Mouse (Mus musculus): ENCODE data around the gene Tmem254c. TPM values are rescaled to one million over a fixed set of nuclear protein-coding genes. Genes with fewer than 3 reads are reported as not detected.
"Not testable (repeated sequence)": the region's sequence is repeated elsewhere in the genome, so short reads cannot be mapped to it uniquely, and the experiment has no call there.

Gene Tmem254c
- total RNA-seq (2021) = 3.7 and 21.0 TPM in 2 replicates
- long read RNA-seq, transcript Tmem254c-202 (4 exons, 1,211 nt) = major isoform, 29 of 31 reads
- long read RNA-seq, partial matches to known transcripts = 0 of 31 reads
- long read RNA-seq, other reads (novel, unspliced or antisense) = 1 of 31 reads

DNA sequence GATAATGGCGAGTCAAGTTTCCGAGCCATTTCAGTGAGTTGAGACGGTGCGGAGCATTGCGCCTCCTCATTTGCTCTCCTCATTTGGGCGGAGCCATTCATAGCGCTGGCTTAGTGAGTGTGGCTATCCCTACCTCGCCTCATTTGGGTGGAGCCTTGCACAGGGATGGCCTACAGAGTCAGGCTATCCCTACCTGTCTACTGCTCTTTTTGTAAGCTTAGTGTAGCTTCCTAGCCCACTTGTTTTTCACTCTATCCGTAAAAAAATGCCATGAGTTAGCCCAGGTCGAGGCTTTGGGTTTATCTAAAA, at the start of gene Tmem254c:
Gene Tmem254c, minus strand, starts transcription at position 31 of the 309 bp plus-strand sequence.
- DNase-seq = not testable (repeated sequence)

DNA sequence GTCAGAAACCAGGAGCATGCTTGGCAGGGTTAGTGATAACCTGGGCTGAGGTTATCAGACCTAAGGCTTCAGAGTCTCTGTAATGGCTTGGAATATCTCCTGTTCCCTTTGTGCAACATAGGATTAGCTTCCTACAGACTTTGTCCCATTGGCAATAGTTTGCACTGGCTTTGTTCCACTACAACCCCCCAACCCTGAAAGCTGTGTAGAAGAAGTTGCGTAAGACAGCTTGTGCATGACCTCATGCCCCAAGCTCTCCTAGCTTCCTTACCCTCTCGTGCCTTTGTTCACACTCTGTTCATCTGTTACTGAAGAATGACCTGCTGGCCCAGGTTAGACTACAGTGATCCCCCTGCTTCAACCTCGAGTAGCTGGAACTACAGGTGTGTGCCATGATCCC, 30.5 kb upstream of the Tmem254c start:
- DNase-seq = not testable (repeated sequence)

DNA sequence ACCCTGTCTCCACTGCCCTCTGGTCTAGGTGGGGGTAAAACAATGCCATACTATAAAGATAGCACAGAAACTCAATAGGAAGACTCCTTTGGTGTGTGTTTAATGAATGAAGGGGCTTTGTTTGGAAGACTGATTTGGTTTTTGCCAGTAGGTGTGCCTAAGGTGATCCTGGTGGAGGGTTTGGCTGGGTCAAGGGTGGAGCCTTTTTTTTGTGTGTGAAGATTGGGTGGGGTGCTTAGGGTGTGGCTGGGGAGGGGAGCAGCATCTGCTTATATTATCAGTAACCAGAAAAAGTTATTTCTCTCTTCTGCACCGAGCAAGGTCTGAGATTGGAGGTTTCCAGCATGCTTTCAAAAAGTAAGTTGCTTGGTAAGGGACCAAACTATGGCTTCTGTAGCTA, 14.8 kb upstream of the Tmem254c start, which contains the start of gene Cphx3:
Gene Cphx3, plus strand, starts transcription at position 301 of the 400 bp plus-strand sequence.
- DNase-seq = not testable (repeated sequence)

GRCm38 (mm10) chr14:26081216-26081615, 14.1 kb upstream of the Tmem254c start, which contains the start of gene Cphx2:
Cphx2 (plus strand) TSS chr14:26081516.
- DNase-seq = not testable (repeated sequence)

GRCm38 (mm10) chr14:26076620-26077390, 9.7 kb upstream of the Tmem254c start:
- DNase-seq = not testable (repeated sequence)

GRCm38 (mm10) chr14:26066574-26067324, 406 bp downstream of the Tmem254c start:
- not testable (repeated sequence) for DNase-seq

GRCm38 (mm10) chr14:26059362-26059761, 7.8 kb downstream of the Tmem254c start:
- not testable (repeated sequence) for DNase-seq

GRCm38 (mm10) chr14:26058184-26058583, 9.0 kb downstream of the Tmem254c start:
- DNase-seq = not testable (repeated sequence)

DNA sequence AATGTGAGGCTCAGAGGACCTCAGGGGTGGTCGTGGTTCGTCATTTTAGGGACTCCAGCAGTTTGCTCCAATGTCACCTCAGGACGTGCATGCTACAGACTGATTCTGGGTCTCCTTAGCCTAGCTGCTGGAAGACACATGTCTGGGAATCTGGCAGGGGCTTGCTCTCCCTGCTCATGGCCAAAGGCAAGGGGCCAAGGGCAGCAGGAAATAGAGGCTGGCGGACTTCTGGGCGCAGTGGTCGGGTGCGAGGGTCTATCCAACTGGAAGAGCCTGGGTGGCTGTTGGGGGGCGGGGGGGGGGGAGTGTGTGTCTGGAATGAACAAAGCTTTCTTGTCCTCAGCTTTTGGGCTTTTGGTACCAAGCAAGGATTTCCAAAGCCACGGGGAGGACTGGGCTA, 18.4 kb downstream of the Tmem254c start:
- DNase-seq = not testable (repeated sequence)

- DNase-seq = not testable (repeated sequence)
These were observed 20.1 kb downstream of the Tmem254c start for GRCm38 (mm10) chr14:26047026-26047425.

GRCm38 (mm10) chr14:26045007-26045406, 22.1 kb downstream of the Tmem254c start:
- DNase-seq = not testable (repeated sequence)

GRCm38 (mm10) chr14:26042611-26043010, 24.5 kb downstream of the Tmem254c start, which contains the start of gene Gm9780:
Gm9780 (minus strand) TSS chr14:26042711.
- DNase-seq = not testable (repeated sequence)

DNA sequence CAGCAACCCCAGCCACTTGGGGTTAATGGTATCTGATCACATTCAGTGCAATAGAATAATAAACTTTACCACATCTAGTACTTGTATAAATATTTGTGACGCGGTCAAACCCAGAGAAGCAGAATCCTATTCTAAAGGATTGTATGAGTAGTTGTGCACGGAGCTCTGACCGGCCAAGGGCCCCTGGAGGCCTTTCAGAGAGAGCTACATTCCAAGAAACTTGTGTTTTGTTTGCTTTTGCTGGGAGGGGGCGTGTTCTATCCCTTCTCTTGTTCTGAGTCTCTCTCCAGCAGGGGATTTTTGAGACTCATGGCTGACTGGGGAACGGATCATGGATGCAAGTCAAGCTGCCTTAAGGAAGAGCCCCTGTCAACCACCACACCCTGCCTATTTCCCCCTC, 31.7 kb downstream of the Tmem254c start:
- not testable (repeated sequence) for DNase-seq

DNA sequence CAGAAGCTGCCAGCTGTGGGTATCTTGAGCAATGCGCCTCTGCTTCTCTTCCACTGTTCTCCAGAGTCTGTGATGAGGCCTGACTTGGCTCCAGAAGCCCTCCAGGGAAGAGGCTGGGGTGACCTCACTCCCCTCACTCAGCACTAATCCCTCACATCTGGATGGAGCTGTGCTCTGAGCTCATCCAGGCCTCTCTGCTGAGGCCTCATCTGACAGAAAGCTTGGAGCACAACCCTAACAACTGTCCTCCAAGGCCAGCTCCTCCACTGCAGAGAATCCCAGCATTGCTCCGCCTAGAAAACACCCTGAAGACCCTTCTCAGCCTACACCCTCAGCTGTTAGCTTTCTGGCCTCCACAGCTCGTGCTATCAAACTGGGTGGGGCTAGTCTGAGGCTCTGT, 32.8 kb downstream of the Tmem254c start:
- not testable (repeated sequence) for DNase-seq

DNA sequence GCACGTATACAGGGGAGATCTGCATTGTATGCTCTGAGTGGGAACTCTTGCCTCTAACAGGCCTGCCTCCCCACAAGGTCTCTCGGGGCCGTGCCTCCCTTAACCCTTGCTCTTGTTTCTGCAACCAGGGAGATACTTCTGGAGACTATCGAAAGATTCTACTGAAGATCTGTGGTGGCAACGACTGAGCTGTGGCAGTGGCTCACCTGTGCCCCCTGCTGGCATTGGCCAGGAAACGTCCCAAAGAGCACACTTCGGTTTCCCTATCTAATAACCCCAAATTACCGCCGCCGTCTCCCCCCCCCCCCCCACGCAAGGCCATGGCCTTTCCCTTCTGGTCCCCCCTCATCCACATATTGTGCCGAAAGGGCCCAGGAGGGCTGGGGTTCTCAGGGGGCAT, 41.5 kb downstream of the Tmem254c start:
- not testable (repeated sequence) for DNase-seq

- not testable (repeated sequence) for DNase-seq
These were observed 44.3 kb downstream of the Tmem254c start for GRCm38 (mm10) chr14:26022831-26023230.

- DNase-seq = not testable (repeated sequence)
These were observed 45.6 kb downstream of the Tmem254c start for GRCm38 (mm10) chr14:26021555-26021954.

DNA sequence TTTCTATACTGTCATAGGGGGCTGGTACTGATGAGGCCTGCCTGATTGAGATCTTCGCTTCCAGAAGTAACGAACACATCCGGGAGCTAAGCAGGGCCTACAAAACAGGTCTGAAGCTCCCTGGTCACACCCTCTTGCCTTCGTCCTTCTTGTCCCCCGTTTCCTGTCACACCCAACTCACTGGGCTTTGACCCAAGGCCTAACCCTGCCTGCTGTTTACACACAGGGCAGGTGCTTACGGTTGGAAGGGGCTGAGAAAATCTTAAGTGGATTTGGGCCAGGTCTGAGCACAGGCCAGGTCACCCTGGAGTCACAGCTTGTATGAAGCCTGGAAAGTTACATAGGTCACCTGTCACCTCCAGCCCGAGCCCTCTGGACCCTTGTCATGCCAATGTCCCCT, 50.7 kb downstream of the Tmem254c start:
- not testable (repeated sequence) for DNase-seq

Data from adrenal gland, postnatal 25 days (tissue).